Mouse (Mus musculus) embryo, embryonic 10 days (tissue): Measurements from ENCODE around the gene Zbtb49.

Experiments used
- DNase-seq: peaks from one replicate; pipeline ENCODE4 v3.0.0-alpha.2; 2015; ENCODE audit warnings: low spot score

Gene Zbtb49

GRCm38 (mm10) chr5:38195941-38196340 lies 24.3 kb downstream of the Zbtb49 start:
- no peak for DNase-seq

GRCm38 (mm10) chr5:38194946-38195345 lies 25.3 kb downstream of the Zbtb49 start:
- DNase-seq, result no peak

- DNase-seq, result no peak
These were observed 29.4 kb downstream of the Zbtb49 start for GRCm38 (mm10) chr5:38190907-38191306.

DNA sequence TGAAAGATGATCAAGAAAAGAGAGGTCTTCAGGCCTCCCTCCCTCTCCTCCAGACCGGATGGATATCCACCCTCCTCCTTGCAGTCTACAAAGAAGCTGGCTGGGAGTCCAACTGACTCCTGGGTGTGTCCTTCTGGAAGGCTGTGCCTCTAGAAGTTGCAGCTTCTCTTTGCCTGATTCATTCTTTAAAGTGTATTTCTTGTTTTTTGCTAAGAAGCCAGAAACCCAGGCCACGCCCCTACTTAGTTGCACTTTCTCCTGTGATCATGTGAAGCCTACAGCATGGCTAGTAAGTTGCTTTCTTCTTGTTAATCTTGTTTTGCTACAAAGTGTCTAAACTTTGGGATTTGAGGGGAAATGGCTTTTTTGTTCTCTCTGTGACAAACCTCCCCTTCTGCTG lies 33.3 kb downstream of the Zbtb49 start:
- DNase-seq, result no peak

GRCm38 (mm10) chr5:38184688-38185285 lies 35.5 kb downstream of the Zbtb49 start:
- no peak for DNase-seq

- DNase-seq, result no peak
These were observed 45.9 kb downstream of the Zbtb49 start for GRCm38 (mm10) chr5:38174256-38174912.

DNA sequence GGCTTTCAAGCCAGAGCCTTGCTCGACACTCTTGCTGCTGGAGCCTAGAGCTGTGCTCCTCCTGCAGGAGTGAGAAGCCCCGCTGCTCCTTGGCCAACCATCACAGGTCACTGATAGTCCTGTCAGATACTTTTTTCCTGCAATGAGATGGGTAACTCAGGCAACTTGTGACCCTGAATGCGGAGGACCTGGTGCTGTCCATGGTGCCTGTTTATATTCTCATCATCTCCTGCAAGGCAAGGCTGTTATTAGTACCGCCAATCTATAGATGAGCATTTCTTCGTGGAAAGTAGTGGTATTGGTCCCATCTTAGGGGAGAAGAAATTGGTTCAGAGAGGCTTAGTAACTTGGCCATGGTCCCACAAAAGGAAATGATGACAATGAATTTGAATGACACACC lies 46.5 kb downstream of the Zbtb49 start:
- DNase-seq, result peak; percentile 45

DNA sequence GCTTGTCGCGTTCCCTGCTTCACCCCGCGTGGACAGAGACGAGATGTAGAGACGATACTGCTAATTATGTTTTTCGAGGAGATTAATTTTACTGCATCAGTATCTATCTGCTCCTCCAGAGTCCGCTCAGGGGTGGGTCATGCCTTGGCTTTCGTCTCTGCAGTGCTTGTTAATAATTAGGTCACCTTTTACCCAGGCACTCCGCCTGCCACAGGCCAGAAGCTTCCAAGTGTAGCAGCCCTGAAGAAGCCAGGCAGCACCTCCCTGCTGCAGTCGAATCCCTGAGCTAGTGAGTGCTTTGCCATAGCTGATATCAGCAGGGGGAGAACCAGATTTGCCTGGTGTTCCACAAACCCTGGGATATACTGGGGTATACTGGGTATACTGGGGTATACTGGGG lies 51.8 kb downstream of the Zbtb49 start:
- DNase-seq, result no peak

DNA sequence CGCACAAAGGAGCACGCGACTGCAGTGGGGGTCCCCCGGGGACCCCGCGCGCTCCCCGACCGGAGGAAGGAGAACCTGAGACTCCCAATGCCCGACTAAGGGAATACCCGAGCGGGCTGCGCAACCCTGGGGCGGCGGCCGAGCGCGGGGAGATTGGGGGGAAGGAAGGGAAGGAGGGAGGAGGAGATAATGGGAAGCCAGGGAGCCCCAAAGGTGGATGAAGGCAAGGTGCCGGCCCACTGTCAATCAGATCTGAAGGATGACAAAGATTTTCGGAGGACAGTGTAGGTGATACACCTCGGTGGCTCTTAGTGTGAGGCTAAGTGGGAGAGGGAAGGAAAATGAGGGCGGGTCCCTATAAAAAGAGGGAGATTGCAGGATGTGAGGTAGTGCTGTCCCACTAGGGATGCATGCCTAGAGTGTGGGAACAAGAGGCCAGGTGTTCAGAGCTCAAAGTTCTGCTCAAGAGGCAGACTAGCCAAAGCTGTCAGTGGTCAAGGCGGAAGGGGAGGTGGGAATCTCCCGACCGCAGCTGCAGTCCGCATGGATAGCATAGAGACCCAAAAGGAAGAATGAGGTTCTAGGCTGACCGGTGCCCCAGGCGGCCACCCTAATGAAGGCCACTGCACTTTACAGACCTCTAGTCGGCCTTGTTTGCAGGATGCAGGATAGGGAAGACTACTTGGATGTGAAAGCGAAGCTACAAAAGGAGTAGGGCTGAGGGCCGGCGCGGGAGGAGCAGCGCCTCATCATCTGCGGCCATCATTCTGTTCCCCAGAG lies 60.4 kb downstream of the Zbtb49 start, which contains the start of gene Nsg1:
Nsg1 (minus strand) TSS at position 274 of the 780 bp plus-strand sequence.
- DNase-seq, result peak; percentile 20

- DNase-seq, result peak; percentile 76
These were observed 61.2 kb downstream of the Zbtb49 start for GRCm38 (mm10) chr5:38158947-38159633.

DNA sequence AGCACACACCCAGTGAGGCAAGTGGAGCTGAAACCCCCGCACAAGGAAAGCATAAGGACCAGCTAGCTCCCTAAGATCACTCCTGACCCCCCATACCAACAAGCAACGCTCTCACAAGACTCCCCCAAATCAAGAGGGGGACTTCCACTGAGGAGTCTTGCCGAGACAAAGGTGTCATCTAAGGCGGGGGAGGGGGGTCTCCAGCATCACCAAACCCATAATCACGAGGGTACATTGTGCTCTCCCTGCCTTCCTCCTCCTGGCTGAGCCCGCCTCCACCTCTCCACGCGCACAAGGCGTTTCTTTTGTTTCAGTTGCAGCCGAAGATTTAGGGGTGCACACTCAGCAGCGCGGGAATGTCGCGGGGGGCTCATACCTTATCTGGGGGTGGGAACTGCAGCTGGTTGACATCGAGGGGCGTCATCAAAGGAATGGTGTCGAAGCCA lies 61.7 kb downstream of the Zbtb49 start:
- peak; percentile 16 for DNase-seq

- DNase-seq, result no peak
These were observed 62.7 kb downstream of the Zbtb49 start for GRCm38 (mm10) chr5:38157481-38158020.

- no peak for DNase-seq
These were observed 66.6 kb downstream of the Zbtb49 start for GRCm38 (mm10) chr5:38153636-38154035.

- no peak for DNase-seq
These were observed 67.8 kb downstream of the Zbtb49 start for GRCm38 (mm10) chr5:38152201-38153108.

DNA sequence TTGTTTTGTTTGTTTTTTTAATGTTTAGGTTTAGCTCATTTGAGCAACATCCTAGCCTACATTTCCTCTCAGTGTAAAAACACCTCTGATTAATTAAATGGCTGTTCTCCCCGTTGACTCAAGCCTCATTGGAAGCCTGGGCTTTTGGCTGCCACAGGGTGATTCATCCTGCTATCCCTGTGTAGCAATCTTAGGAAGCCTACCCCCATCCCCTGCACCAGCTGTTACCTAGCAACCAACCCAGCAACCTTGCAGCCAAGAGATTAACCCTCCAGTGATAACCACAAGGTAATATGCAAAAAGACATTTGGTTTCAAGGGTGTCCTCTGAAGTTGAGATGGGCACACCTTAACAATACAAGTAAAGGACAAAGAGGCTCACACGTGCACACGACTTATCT lies 69.0 kb downstream of the Zbtb49 start:
- no peak for DNase-seq

GRCm38 (mm10) chr5:38146524-38146923 lies 73.7 kb downstream of the Zbtb49 start:
- no peak for DNase-seq

DNA sequence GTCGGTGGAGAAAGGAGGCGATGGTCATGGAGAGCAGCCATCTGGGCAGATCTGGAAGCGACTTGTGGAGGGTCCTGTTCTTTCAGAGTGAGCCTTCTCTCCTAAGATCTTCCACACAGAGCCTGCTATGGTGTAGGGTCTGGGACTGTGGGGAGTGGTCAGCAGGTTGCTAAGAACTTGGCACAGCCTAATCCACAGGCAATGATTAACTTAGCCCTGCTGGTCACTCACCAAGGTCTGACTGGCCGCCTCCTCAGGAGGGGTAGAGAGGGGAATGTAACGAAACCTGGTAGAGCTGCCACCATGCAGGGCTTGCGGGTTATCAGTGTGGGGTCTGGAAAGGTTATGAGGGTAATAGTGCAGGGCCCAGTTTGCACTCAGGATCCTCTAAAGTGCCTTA lies 79.4 kb downstream of the Zbtb49 start:
- no peak for DNase-seq
